Mouse (Mus musculus) MEL (cell line): ENCODE data around the gene Cyyr1.

Experiments used
- GATA1 ChIP-seq: IDR thresholded peaks from 2 replicates; pipeline ENCODE4 v1.6.1; 2011; ENCODE audit warnings: low read depth, low read length, improper control_type of control experiment
- HCFC1 ChIP-seq: IDR thresholded peaks from 2 replicates; pipeline ENCODE4 v1.6.1; 2012; ENCODE audit warnings: low read depth, mild to moderate bottlenecking, inconsistent platforms, low read length, improper control_type of control experiment, moderate library complexity
- POLR2A ChIP-seq, 2 experiments: IDR thresholded peaks; 2 replicates each; pipeline ENCODE4 v1.6.1; 2011 to 2012; ENCODE audit warnings: low read length in 2 of 2, mild to moderate bottlenecking in 2 of 2, control low read depth in 1 of 2, improper control_type of control experiment in 1 of 2, low read depth in 1 of 2, moderate library complexity in 1 of 2; ENCODE audit not compliant: control insufficient read depth in 1 of 2, insufficient read depth in 1 of 2, poor library complexity in 1 of 2
- POLR2AphosphoS2 ChIP-seq: IDR thresholded peaks from 2 replicates; pipeline ENCODE4 v1.6.1; 2011; ENCODE audit warnings: low read length, improper control_type of control experiment
- SIN3A ChIP-seq: IDR thresholded peaks from 2 replicates; pipeline ENCODE4 v1.6.1; 2012; ENCODE audit warnings: low read length, improper control_type of control experiment, inconsistent platforms
- ZKSCAN1 ChIP-seq: IDR thresholded peaks from 2 replicates; pipeline ENCODE4 v1.6.1; 2012; ENCODE audit warnings: low read depth, mild to moderate bottlenecking, inconsistent platforms, low read length, improper control_type of control experiment, moderate library complexity
- ZNF384 ChIP-seq: IDR thresholded peaks from 2 replicates; pipeline ENCODE4 v1.6.1; 2012; ENCODE audit warnings: low read depth, mild to moderate bottlenecking, inconsistent platforms, low read length, improper control_type of control experiment

DNA sequence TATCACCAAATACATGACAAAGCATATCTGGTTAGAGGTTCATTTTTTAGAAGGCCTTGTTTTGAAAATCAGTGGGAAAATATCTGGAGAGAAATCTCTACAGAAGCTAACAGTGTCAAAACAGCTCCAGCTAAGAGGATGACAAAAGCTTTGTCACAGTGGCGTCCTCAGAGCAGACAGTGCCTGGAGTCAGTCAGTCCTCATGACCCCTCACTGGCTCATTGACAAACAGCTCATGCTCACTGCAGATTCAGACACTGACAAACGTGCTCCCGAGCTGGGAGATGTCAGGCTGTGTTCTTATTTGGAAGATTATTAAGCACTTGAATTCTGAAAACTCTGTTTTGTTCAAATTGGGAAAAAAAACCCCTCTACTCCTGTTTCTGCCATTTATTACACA lies 124.0 kb downstream of the Cyyr1 start:
- no peak for TF ChIP-seq POLR2A (IDR thresholded peaks at IDR 0.05; ENCODE audit: control insufficient read depth in 1 of 2, insufficient read depth in 1 of 2, low read depth in 1 of 2, low read length in 2 of 2, poor library complexity in 1 of 2)
- no peak for TF ChIP-seq ZKSCAN1
- TF ChIP-seq POLR2AphosphoS2 = no peak
- no peak for TF ChIP-seq GATA1
- TF ChIP-seq ZNF384 = no peak
- no peak for TF ChIP-seq HCFC1
- TF ChIP-seq SIN3A = no peak
